Mouse (Mus musculus) stomach, postnatal 0 days (tissue): ENCODE data around the gene Scube3.

ENCODE experiments used
- CTCF ChIP-seq: IDR thresholded peaks from 2 replicates; pipeline ENCODE4 v1.5.1; 2016; ENCODE audit warnings: antibody characterized with exemption, low read depth, mild to moderate bottlenecking, moderate library complexity
- EP300 ChIP-seq: optimal IDR thresholded peaks from 2 replicates; pipeline ENCODE3; 2016; ENCODE audit warnings: antibody characterized with exemption

GRCm38 (mm10) chr17:28135496-28135895 lies 6.4 kb upstream of the Scube3 start:
- TF ChIP-seq CTCF (no peak), EP300 (no peak)
